Mouse (Mus musculus): Measurements from ENCODE around the gene Dusp16.

Dusp16 gene

GRCm38 (mm10) chr6:134764441-134765061 lies 27.9 kb downstream of the Dusp16 start:
- ChIA-PET POLR2A (interaction anchor here in 2 of 4 experiments (1.0 to 2.8 kb wide), 4 partner anchors 10 to 64 kb away, joined by 3 to 12 read pairs (median 4); no protein-coding TSS in a partner anchor), CTCF (interaction anchor here in 1 of 4 experiments (0.6 kb wide), 1 partner anchor 30 kb away, joined by 3 read pairs; no protein-coding TSS in a partner anchor)

- ChIA-PET CTCF (no interaction called here), POLR2A (interaction anchor here in 3 of 4 experiments (0.7 to 2.8 kb wide), 6 partner anchors 9 to 65 kb away, joined by 3 to 12 read pairs (median 4); no protein-coding TSS in a partner anchor)
Measured at GRCm38 (mm10) chr6:134763436-134763835, 29.0 kb downstream of the Dusp16 start.

- ChIA-PET CTCF (no interaction called here), POLR2A (interaction anchor here in 3 of 4 experiments (0.6 to 1.9 kb wide), 4 partner anchors 30 to 158 kb away, joined by 3 to 6 read pairs (median 4); partner anchors contain the start of gene Cdkn1b (in 1 of the 3))
Measured at GRCm38 (mm10) chr6:134761808-134762207, 30.6 kb downstream of the Dusp16 start.

- ChIA-PET CTCF (no interaction called here), POLR2A (interaction anchor here in 2 of 4 experiments (0.6 to 1.9 kb wide), 5 partner anchors 30 to 194 kb away, joined by 3 to 6 read pairs (median 4); partner anchors contain the start of genes Cdkn1b (in 1 of the 2) and Lrp6 (in 1 of the 2))
Measured at GRCm38 (mm10) chr6:134760926-134761544, 31.4 kb downstream of the Dusp16 start.

- CTCF ChIA-PET = interaction anchor here in 1 of 4 experiments (0.6 kb wide), 1 partner anchor 115 kb away, joined by 5 read pairs; no protein-coding TSS in a partner anchor
- POLR2A ChIA-PET = interaction anchor here in 2 of 4 experiments (0.5 to 2.9 kb wide), 3 partner anchors 9 to 23 kb away, joined by 3 to 12 read pairs (median 3); no protein-coding TSS in a partner anchor
Measured at GRCm38 (mm10) chr6:134756058-134756457, 36.4 kb downstream of the Dusp16 start.

GRCm38 (mm10) chr6:134753858-134754257 lies 38.6 kb downstream of the Dusp16 start:
- CTCF ChIA-PET = interaction anchor here in 1 of 4 experiments (0.6 kb wide), 1 partner anchor 22 kb away, joined by 3 read pairs; no protein-coding TSS in a partner anchor
- POLR2A ChIA-PET = interaction anchor here in 2 of 4 experiments (0.6 to 2.9 kb wide), 24 partner anchors 10 to 144 kb away, joined by 3 to 12 read pairs (median 4); partner anchors contain the start of genes Dusp16 (in 1 of the 2) and Gpr19 (in 1 of the 2)

- CTCF ChIA-PET = interaction anchor here in 1 of 4 experiments (0.6 kb wide), 1 partner anchor 21 kb away, joined by 3 read pairs; no protein-coding TSS in a partner anchor
- POLR2A ChIA-PET = interaction anchor here in 2 of 4 experiments (0.6 to 2.9 kb wide), 18 partner anchors 11 to 748 kb away, joined by 3 to 12 read pairs (median 4); partner anchors contain the start of genes Dusp16 (in 1 of the 2) and Gpr19 (in 1 of the 2)
Measured at GRCm38 (mm10) chr6:134753412-134753811, 39.0 kb downstream of the Dusp16 start.

GRCm38 (mm10) chr6:134751883-134752647 lies 40.4 kb downstream of the Dusp16 start:
- ChIA-PET POLR2A (interaction anchor here in 2 of 4 experiments (0.6 to 1.3 kb wide), 5 partner anchors 45 to 192 kb away, joined by 3 to 5 read pairs (median 3); no protein-coding TSS in a partner anchor), CTCF (no interaction called here)

- CTCF ChIA-PET = no interaction called here
- POLR2A ChIA-PET = interaction anchor here in 1 of 4 experiments (1.3 kb wide), 1 partner anchor 15 kb away, joined by 3 read pairs; no protein-coding TSS in a partner anchor
Measured at GRCm38 (mm10) chr6:134751087-134751486, 41.3 kb downstream of the Dusp16 start.

- POLR2A ChIA-PET = interaction anchor here in 1 of 4 experiments (1.7 kb wide), 1 partner anchor 56 kb away, joined by 9 read pairs; no protein-coding TSS in a partner anchor
- CTCF ChIA-PET = interaction anchor here in 2 of 4 experiments (0.7 to 1.2 kb wide), 2 partner anchors 115 to 180 kb away, joined by 3 read pairs; no protein-coding TSS in a partner anchor
Measured at GRCm38 (mm10) chr6:134748126-134748525, 44.3 kb downstream of the Dusp16 start.

GRCm38 (mm10) chr6:134745876-134746275 lies 46.5 kb downstream of the Dusp16 start:
- POLR2A ChIA-PET = no interaction called here
- CTCF ChIA-PET = interaction anchor here in 1 of 4 experiments (1.0 kb wide), 1 partner anchor 48 kb away, joined by 4 read pairs; no protein-coding TSS in a partner anchor

GRCm38 (mm10) chr6:134743568-134743967 lies 48.9 kb downstream of the Dusp16 start:
- CTCF ChIA-PET = no interaction called here
- POLR2A ChIA-PET = interaction anchor here in 2 of 4 experiments (0.7 to 1.3 kb wide), 2 partner anchors 11 to 24 kb away, joined by 3 read pairs; no protein-coding TSS in a partner anchor

- ChIA-PET POLR2A (interaction anchor here in 1 of 4 experiments (1.2 to 2.1 kb wide), 2 partner anchors 14 to 17 kb away, joined by 3 to 8 read pairs; no protein-coding TSS in a partner anchor), CTCF (interaction anchor here in 1 of 4 experiments (1.3 kb wide), 1 partner anchor 130 kb away, joined by 3 read pairs; no protein-coding TSS in a partner anchor)
Measured at GRCm38 (mm10) chr6:134736853-134737252, 55.6 kb downstream of the Dusp16 start.

GRCm38 (mm10) chr6:134733800-134734221 lies 58.6 kb downstream of the Dusp16 start:
- CTCF ChIA-PET = interaction anchor here in 1 of 4 experiments (0.5 kb wide), 1 partner anchor 92 kb away, joined by 3 read pairs; no protein-coding TSS in a partner anchor
- POLR2A ChIA-PET = interaction anchor here in 2 of 4 experiments (0.9 to 1.2 kb wide), 3 partner anchors 20 to 164 kb away, joined by 3 to 4 read pairs (median 3); no protein-coding TSS in a partner anchor

- ChIA-PET POLR2A (interaction anchor here in 1 of 4 experiments (0.9 to 1.2 kb wide), 2 partner anchors 19 to 61 kb away, joined by 3 read pairs; no protein-coding TSS in a partner anchor), CTCF (interaction anchor here in 1 of 4 experiments (0.6 kb wide), 1 partner anchor 9 kb away, joined by 3 read pairs; no protein-coding TSS in a partner anchor)
Measured at GRCm38 (mm10) chr6:134732813-134733212, 59.6 kb downstream of the Dusp16 start.

- ChIA-PET POLR2A (interaction anchor here in 2 of 4 experiments (1.0 to 2.2 kb wide), 3 partner anchors 12 to 77 kb away, joined by 3 to 6 read pairs (median 3); no protein-coding TSS in a partner anchor), CTCF (interaction anchor here in 2 of 4 experiments (0.6 to 1.4 kb wide), 2 partner anchors 63 to 1872 kb away, joined by 3 to 5 read pairs; no protein-coding TSS in a partner anchor)
Measured at GRCm38 (mm10) chr6:134730978-134731377, 61.4 kb downstream of the Dusp16 start.

GRCm38 (mm10) chr6:134725406-134725805 lies 67.0 kb downstream of the Dusp16 start:
- CTCF ChIA-PET = no interaction called here
- POLR2A ChIA-PET = interaction anchor here in 2 of 4 experiments (0.5 to 1.3 kb wide), 3 partner anchors 9 to 94 kb away, joined by 3 read pairs; no protein-coding TSS in a partner anchor
